Mouse (Mus musculus) fat pad, adult 2 months (tissue): ENCODE results near the gene Dnajc6.

Experiments used
- DNase-seq: peaks from one replicate; pipeline ENCODE4 v3.0.0-alpha.2; 2011; ENCODE audit warnings: low read depth, low spot score; ENCODE audit errors: extremely low read depth

The Dnajc6 gene

DNA sequence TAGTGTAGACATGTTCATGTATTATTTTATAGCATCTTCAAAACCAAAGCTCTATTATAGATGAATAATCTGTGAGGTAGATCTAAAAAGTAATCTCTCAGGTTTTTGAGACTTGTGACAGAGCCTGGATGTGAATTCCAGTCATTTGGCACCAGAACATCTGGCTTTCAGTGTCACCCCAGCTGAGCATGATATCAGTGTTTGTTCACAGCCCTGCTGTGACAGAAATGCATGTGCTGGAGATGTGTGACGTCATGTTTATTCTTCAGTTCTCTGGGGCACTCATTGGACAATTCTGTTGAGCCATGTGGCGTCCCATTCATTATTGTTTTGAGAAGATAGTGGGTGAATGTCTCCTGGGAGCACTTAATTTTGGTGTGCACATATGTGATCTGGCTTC, 139.1 kb downstream of the Dnajc6 start:
- no peak for DNase-seq

DNA sequence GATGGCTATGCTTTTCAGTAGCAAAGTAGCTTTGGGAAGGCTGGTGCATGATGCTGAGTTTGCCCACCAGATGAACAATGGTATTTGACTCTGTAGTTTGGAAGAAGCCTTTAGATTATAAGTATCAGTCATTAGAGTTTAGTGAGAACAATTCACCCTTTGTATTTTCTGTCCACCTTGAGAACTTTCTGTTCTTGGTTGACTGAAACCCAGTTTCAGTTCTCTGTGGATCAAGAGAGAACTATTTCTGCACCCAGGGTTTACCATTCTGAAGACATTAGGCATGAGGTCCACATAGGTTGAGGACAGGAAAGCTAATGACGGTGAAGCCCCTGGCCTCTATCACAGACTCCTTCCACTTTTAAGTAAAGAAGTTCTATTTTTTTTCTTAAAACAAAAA, 141.0 kb downstream of the Dnajc6 start:
- no peak for DNase-seq

DNA sequence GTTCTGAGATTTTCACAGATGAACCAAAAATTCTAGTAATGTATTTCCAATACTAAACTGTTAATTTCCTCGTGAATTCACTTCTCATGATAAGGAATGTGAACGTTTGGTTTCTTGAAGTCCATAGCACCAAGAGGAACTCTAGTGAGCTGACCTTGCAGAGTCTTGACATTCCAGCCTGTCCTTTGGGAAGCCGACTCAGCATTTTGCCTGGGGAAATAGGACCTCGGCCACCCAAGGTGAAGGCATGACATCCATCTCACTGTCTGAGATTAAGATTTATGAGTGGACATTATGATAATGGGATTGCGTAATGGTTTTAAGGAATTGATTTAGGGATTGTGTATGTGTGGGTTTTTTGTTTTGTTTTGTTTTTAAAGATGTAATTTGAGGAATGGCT, 144.2 kb downstream of the Dnajc6 start:
- DNase-seq, result no peak

GRCm38 (mm10) chr4:101642708-101643107, 146.3 kb downstream of the Dnajc6 start:
- no peak for DNase-seq

GRCm38 (mm10) chr4:101643216-101643615, 146.8 kb downstream of the Dnajc6 start:
- no peak for DNase-seq

GRCm38 (mm10) chr4:101646857-101647195, 150.4 kb downstream of the Dnajc6 start:
- no peak for DNase-seq

GRCm38 (mm10) chr4:101647196-101647905, 150.9 kb downstream of the Dnajc6 start, which contains the start of gene Leprot:
Gene Leprot, plus strand, starts transcription at chr4:101647718.
- DNase-seq, result peak; percentile 95

DNA sequence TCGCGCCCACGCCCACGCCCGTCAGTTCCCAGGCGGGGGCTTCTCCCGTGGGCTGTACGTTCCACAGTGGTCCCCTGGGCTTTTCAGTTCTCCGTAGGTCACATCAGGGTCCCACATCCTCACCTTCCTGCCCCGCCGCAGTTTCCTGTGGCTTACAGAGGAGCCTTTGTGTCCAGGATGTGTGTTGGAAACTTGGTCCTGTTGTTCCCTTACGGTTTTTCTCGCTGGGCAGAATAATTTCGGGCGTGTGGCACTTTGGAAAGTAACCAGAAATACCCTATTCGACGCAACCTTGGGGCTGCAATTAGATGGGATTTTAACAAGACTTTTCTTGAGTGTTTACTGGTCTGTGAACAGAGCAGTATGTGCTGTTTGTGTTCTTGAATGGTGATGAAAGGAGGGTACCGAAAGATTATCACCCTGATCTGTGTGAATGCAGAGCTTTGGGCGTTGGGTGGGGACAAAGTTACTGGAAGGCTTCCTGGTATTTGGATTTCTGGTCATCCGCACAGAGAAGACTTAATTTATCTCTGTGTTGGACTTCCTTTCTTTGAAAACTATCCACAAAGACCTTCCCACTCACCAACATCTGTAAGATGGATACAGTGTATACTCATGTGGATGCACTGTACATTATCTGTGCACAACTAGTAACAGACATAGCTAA, 151.7 kb downstream of the Dnajc6 start:
- no peak for DNase-seq

DNA sequence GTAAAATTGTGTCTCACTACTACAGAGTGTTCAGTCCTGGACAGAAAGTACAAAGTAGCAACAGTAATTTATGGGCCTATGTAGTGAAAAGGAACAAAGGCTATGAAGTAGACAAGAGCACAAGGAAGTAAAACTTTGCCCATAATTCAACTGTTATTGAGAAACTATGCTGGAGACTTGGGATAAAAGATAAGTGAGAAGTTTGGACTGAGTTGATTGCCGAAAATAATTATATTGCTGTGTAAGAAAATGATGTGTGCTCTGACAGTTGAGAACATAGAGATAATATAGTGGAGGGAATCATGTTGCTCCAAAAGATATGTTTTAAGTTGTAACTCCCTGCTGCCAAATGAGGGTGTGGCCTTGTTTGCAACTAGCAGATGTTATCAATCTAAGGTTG, 152.3 kb downstream of the Dnajc6 start:
- no peak for DNase-seq

- DNase-seq, result no peak
Observed at GRCm38 (mm10) chr4:101650961-101651360, 154.5 kb downstream of the Dnajc6 start.

- no peak for DNase-seq
Observed at GRCm38 (mm10) chr4:101654256-101654655, 157.8 kb downstream of the Dnajc6 start.

GRCm38 (mm10) chr4:101654788-101655414, 158.5 kb downstream of the Dnajc6 start:
- DNase-seq, result no peak

DNA sequence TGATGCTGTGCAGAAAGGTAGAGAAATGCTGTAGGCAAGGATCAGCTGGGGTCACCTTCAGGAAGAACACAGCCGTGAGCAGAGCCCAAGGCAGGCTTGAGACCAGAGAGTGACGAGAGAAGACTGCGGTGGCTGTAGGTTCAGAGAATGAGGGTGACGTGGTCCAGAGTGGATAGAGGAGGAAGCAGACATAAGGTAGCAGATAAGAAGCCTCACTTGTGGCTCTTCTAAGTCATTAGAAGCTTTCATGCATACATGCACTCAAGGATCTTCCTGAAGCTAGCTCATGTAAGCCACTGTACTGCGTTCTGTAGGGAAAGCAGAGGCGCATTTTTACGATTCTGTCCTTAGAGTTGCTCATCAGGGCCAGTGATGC, 159.0 kb downstream of the Dnajc6 start:
- no peak for DNase-seq

DNA sequence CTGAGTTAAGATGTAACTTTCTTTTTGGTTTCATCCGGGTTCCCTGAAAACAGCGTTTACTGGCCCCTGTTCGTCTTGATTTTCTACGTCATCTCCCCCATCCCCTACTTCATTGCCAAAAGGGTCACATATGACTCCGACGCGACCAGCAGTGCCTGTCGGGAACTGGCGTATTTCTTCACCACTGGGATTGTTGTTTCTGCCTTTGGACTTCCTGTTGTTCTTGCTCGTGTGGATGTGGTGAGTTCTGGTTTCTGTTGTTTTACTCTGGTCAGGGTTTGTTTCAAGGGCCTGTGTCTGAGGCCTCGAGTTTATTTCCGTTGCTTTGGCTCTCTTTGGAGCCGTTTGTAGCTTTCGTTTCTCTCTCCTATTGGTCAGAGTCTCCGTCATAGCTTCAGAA, 159.6 kb downstream of the Dnajc6 start:
- no peak for DNase-seq

DNA sequence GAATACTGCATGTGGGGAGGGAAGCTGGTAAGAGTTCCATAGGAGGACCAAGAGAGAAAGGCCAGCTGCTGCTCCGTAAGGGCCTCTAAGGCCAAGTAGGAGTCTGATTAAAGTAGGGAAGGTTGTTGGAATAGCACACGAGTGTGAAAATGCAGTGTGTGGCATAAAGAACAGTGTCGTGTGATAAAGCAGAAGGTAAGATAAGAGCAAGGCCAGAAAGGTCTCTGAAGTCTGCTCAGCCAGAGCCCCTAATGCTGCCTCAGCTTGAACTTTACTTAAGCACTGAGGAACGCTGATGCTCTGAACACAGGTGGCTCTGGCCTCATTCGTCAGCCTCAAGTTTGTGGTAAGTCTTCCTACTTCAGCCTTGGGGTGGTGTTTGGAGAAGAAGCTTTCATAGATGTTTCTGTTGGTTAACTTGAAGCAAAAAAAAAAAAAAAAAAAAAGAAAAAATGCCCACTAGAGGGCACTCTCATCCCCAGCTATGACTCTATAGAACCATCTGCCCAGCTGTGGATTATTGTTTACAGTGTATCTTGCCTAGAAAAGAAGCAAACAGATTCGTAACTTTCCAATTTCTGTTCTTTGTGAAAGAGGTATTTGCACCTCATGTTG, 160.6 kb downstream of the Dnajc6 start:
- DNase-seq, result no peak

GRCm38 (mm10) chr4:101664160-101664750, 167.8 kb downstream of the Dnajc6 start:
- no peak for DNase-seq

DNA sequence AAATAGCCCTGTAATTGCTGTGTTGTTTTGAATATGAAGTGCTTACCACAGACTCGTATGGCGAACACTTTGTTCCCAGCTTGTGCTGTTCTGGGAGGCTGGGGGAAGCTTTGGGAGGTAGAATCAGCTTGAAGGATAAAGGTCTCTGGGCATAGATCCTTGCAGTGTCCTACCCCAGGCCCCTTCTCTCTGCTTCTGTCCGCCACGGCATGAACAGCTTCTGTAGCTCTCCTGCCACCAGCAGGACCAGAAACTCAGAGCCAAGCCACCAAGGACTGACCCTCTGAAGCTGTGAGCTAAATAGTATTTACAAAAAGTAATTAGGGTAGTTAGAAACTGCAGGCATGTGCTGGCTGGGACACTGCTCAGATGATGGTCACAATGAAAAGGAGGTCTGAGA, 168.3 kb downstream of the Dnajc6 start:
- DNase-seq, result no peak

GRCm38 (mm10) chr4:101669161-101669560, 172.7 kb downstream of the Dnajc6 start:
- DNase-seq, result no peak

GRCm38 (mm10) chr4:101669811-101670210, 173.4 kb downstream of the Dnajc6 start:
- DNase-seq, result no peak

- DNase-seq, result no peak
Observed at GRCm38 (mm10) chr4:101674790-101675189, 178.3 kb downstream of the Dnajc6 start.

- DNase-seq, result peak; percentile 95
Observed at GRCm38 (mm10) chr4:101675726-101676125, 179.3 kb downstream of the Dnajc6 start.
